27 mouse cellular contexts compared by ENCODE assay signal in the genomic region with DNA sequence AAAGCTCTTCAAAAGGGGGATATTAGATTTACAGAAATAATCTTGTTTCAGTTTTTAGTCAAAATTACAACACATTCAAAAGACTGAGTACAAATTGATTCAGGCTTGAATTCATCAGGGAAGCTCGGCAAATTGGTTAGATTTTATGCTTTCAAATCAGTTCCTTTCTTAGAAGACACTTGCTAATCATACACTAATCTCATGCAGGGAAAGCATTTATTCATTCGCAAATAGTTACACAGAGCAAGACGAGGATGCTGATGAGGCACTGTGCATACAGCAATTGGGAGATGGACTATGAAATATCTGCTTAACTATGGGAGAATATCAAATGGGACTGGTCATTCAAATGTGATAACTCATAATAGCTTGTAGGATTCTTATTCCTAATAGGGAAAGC.
DNase-seq lines count a peak whose midpoint lies in the region; ATAC-seq lines count a peak whose summit lies in the region.
"Had no signal": no experiment of that assay in that cellular context is flagged by ENCODE, and none has a peak within 500 bp of the region (broad histone marks: within the 10 kb centered on the region; RNA-seq: fewer than 3 reads in every experiment).

No protein-coding gene starts in this region.

- H3K36me3 ChIP-seq in forebrain, embryonic 16.5 days (ENCODE audit: control insufficient read depth, insufficient read depth), result no peaks in the 10 kb centered on the region
- no peaks in the 10 kb centered on the region for H3K36me3 ChIP-seq in forebrain, embryonic 10.5 days (replicated peaks)
- H3K36me3 ChIP-seq in midbrain, embryonic 14.5 days (ENCODE audit: control insufficient read depth, insufficient read depth, low read length), result no peaks in the 10 kb centered on the region
- H3K36me3 ChIP-seq in midbrain, embryonic 10.5 days, result no peaks in the 10 kb centered on the region
- H3K36me3 ChIP-seq in hindbrain, embryonic 16.5 days (ENCODE audit: control insufficient read depth, insufficient read depth, low read length), result no peaks in the 10 kb centered on the region
- H3K36me3 ChIP-seq: embryonic facial prominence, embryonic 10.5 days; embryonic facial prominence, embryonic 13.5 days; heart, embryonic 12.5 days; heart, embryonic 15.5 days; hindbrain, embryonic 12.5 days; hindbrain, embryonic 15.5 days; intestine, embryonic 15.5 days had no signal

- no peak overlapping the region for H3K9ac ChIP-seq in forebrain, embryonic 16.5 days (replicated peaks; ENCODE audit: low read depth, low read length)
- H3K9ac ChIP-seq in midbrain, embryonic 14.5 days (replicated peaks; ENCODE audit: low read length), result no peak overlapping the region
- no peak overlapping the region for H3K9ac ChIP-seq in hindbrain, embryonic 16.5 days (ENCODE audit: low read depth, low read length)
- H3K9ac ChIP-seq: embryonic facial prominence, embryonic 13.5 days; heart, embryonic 12.5 days; heart, embryonic 15.5 days; hindbrain, embryonic 12.5 days; hindbrain, embryonic 15.5 days; intestine, embryonic 15.5 days had no signal

- no peak for DNase-seq in forebrain, embryonic 10.5 days (ENCODE audit: extremely low spot score, low spot score)
- DNase-seq in midbrain, embryonic 14.5 days, result peak; percentile 7
- DNase-seq in midbrain, embryonic 10.5 days (ENCODE audit: low spot score), result no peak
- DNase-seq in retina, postnatal 1 day, result peak; percentile 0
- no peak for DNase-seq in heart, postnatal 4 days
- DNase-seq: adrenal gland, adult 8-10 months; adrenal gland, postnatal 25 days; cerebellum, adult 11-12 months; cerebellum, adult 8-10 months; cerebellum, postnatal 10 days; cerebellum, postnatal 36 days; embryo, embryonic 11 days; gastrocnemius, postnatal 25 days; heart, adult 18-20 months; heart, postnatal 14 days had no signal

- no peak overlapping the region for H3K27ac ChIP-seq in forebrain, embryonic 16.5 days (ENCODE audit: low read length)
- no peak overlapping the region for H3K27ac ChIP-seq in forebrain, embryonic 10.5 days
- H3K27ac ChIP-seq in midbrain, embryonic 14.5 days (replicated peaks; ENCODE audit: low read depth, low read length), result no peak overlapping the region
- H3K27ac ChIP-seq in midbrain, embryonic 10.5 days (replicated peaks), result no peak overlapping the region
- no peak overlapping the region for H3K27ac ChIP-seq in hindbrain, embryonic 16.5 days (ENCODE audit: low read depth, low read length)
- H3K27ac ChIP-seq: embryonic facial prominence, embryonic 10.5 days; embryonic facial prominence, embryonic 13.5 days; heart, embryonic 15.5 days; hindbrain, embryonic 12.5 days; hindbrain, embryonic 15.5 days; intestine, embryonic 15.5 days had no signal

- H3K9me3 ChIP-seq in forebrain, embryonic 16.5 days (ENCODE audit: control insufficient read depth, low read length), result no peaks in the 10 kb centered on the region
- H3K9me3 ChIP-seq in forebrain, embryonic 10.5 days, result no peaks in the 10 kb centered on the region
- H3K9me3 ChIP-seq in midbrain, embryonic 14.5 days (ENCODE audit: control insufficient read depth, low read length), result no peaks in the 10 kb centered on the region
- H3K9me3 ChIP-seq in midbrain, embryonic 10.5 days (replicated peaks), result no peaks in the 10 kb centered on the region
- no peaks in the 10 kb centered on the region for H3K9me3 ChIP-seq in hindbrain, embryonic 16.5 days (ENCODE audit: control insufficient read depth, low read length)
- H3K9me3 ChIP-seq: embryonic facial prominence, embryonic 10.5 days; embryonic facial prominence, embryonic 13.5 days; heart, embryonic 12.5 days; heart, embryonic 15.5 days; hindbrain, embryonic 12.5 days; hindbrain, embryonic 15.5 days; intestine, embryonic 15.5 days had no signal

- H3K4me1 ChIP-seq in forebrain, embryonic 16.5 days (replicated peaks; ENCODE audit: control insufficient read depth, insufficient read depth, low read length), result no peaks in the 10 kb centered on the region
- no peaks in the 10 kb centered on the region for H3K4me1 ChIP-seq in forebrain, embryonic 10.5 days
- H3K4me1 ChIP-seq in midbrain, embryonic 14.5 days (ENCODE audit: control insufficient read depth, insufficient read depth, low read length), result no peaks in the 10 kb centered on the region
- H3K4me1 ChIP-seq in midbrain, embryonic 10.5 days, result no peaks in the 10 kb centered on the region
- H3K4me1 ChIP-seq in hindbrain, embryonic 16.5 days (ENCODE audit: control insufficient read depth, insufficient read depth, low read depth, low read length), result no peaks in the 10 kb centered on the region
- H3K4me1 ChIP-seq: embryonic facial prominence, embryonic 10.5 days; embryonic facial prominence, embryonic 13.5 days; heart, embryonic 12.5 days; heart, embryonic 15.5 days; hindbrain, embryonic 12.5 days; hindbrain, embryonic 15.5 days; intestine, embryonic 15.5 days had no signal

- no peaks in the 10 kb centered on the region for H3K27me3 ChIP-seq in forebrain, embryonic 16.5 days (replicated peaks; ENCODE audit: control insufficient read depth, insufficient read depth, low read length)
- no peaks in the 10 kb centered on the region for H3K27me3 ChIP-seq in forebrain, embryonic 10.5 days (ENCODE audit: poor library complexity, severe bottlenecking)
- no peaks in the 10 kb centered on the region for H3K27me3 ChIP-seq in midbrain, embryonic 14.5 days (ENCODE audit: control insufficient read depth, insufficient read depth, low read length)
- no peaks in the 10 kb centered on the region for H3K27me3 ChIP-seq in midbrain, embryonic 10.5 days (ENCODE audit: low read depth, poor library complexity, severe bottlenecking)
- no peaks in the 10 kb centered on the region for H3K27me3 ChIP-seq in hindbrain, embryonic 16.5 days (replicated peaks; ENCODE audit: control insufficient read depth, insufficient read depth, low read length)
- H3K27me3 ChIP-seq: embryonic facial prominence, embryonic 13.5 days; heart, embryonic 12.5 days; heart, embryonic 15.5 days; hindbrain, embryonic 12.5 days; hindbrain, embryonic 15.5 days; intestine, embryonic 15.5 days had no signal

- H3K4me2 ChIP-seq in forebrain, embryonic 16.5 days (ENCODE audit: low read length), result no peak overlapping the region
- H3K4me2 ChIP-seq in midbrain, embryonic 14.5 days (ENCODE audit: low read length), result no peak overlapping the region
- no peak overlapping the region for H3K4me2 ChIP-seq in hindbrain, embryonic 16.5 days (ENCODE audit: low read length)
- H3K4me2 ChIP-seq: embryonic facial prominence, embryonic 13.5 days; heart, embryonic 12.5 days; heart, embryonic 15.5 days; hindbrain, embryonic 12.5 days; hindbrain, embryonic 15.5 days; intestine, embryonic 15.5 days had no signal

- H3K4me3 ChIP-seq in forebrain, embryonic 16.5 days (replicated peaks; ENCODE audit: low read length), result no peak overlapping the region
- H3K4me3 ChIP-seq in forebrain, embryonic 10.5 days, result no peak overlapping the region
- no peak overlapping the region for H3K4me3 ChIP-seq in midbrain, embryonic 14.5 days (replicated peaks; ENCODE audit: low read depth, low read length)
- H3K4me3 ChIP-seq in midbrain, embryonic 10.5 days, result no peak overlapping the region
- no peak overlapping the region for H3K4me3 ChIP-seq in hindbrain, embryonic 16.5 days (ENCODE audit: low read length)
- H3K4me3 ChIP-seq: embryonic facial prominence, embryonic 10.5 days; embryonic facial prominence, embryonic 13.5 days; erythroblast, embryonic 14.5 days; heart, embryonic 12.5 days; heart, embryonic 15.5 days; hindbrain, embryonic 12.5 days; hindbrain, embryonic 15.5 days; intestine, embryonic 15.5 days had no signal

- ATAC-seq in forebrain, embryonic 16.5 days, result peak; percentile 58; the same call in 1 of the 2 replicates
- ATAC-seq in midbrain, embryonic 14.5 days (ENCODE audit: low FRiP score, low TSS enrichment), result no peak
- ATAC-seq in hindbrain, embryonic 16.5 days, result no peak
- ATAC-seq: activated CD4-positive, CD25-positive, alpha-beta regulatory T cell, adult 4 months; forebrain, embryonic 14.5 days; intestine, embryonic 15.5 days had no signal

- 50% methylated on average over 3 of the region's 3 CpGs for WGBS in forebrain, embryonic 16.5 days
- 84% methylated on average over 3 of the region's 3 CpGs for WGBS in forebrain, embryonic 10.5 days
- WGBS in midbrain, embryonic 14.5 days, result 41% methylated on average over 3 of the region's 3 CpGs
- 81% methylated on average over 3 of the region's 3 CpGs for WGBS in midbrain, embryonic 10.5 days
- 57% methylated on average over 3 of the region's 3 CpGs for WGBS in hindbrain, embryonic 16.5 days

Comparison
In these comparisons a context has a peak if more than half of its experiments do, and no peak if none do; other contexts are left out.
1. DNase-seq: peak in midbrain, embryonic 14.5 days (single experiment) and retina, postnatal 1 day (single experiment); none in forebrain, embryonic 10.5 days (single experiment), midbrain, embryonic 10.5 days (single experiment) and heart, postnatal 4 days (single experiment).